Mouse (Mus musculus) frontal cortex, postnatal 25 days (tissue): ENCODE results near the gene Crym.

Source experiments
- DNase-seq, 2 experiments: peaks; one replicate each; pipeline ENCODE4 v3.0.0; 2022; ENCODE audit warnings: low spot score in 2 of 2

Gene Crym

GRCm38 (mm10) chr7:120201771-120202170 is at the start of gene Crym:
Gene Crym (minus strand): TSS chr7:120202111.
- DNase-seq, result no peak

DNA sequence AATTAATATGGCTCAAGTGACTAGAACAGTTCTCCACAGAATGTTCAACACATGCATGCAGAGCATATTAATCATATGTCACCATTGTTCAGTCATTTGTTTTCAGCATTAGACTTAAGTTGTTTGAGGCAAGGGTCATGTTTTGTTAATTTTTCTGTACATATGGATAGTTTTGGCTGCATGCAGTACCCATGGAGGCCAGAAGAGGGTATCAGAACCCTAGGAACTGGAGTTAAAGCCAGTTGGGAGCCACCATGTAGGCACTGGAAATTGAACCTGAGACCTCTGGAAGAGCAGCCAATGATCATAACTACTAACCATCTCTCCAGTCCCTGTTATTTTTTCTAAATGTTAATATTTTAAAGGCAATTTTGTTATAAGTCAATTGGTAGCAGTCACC is 39.2 kb upstream of the Crym start:
- DNase-seq, result no peak

DNA sequence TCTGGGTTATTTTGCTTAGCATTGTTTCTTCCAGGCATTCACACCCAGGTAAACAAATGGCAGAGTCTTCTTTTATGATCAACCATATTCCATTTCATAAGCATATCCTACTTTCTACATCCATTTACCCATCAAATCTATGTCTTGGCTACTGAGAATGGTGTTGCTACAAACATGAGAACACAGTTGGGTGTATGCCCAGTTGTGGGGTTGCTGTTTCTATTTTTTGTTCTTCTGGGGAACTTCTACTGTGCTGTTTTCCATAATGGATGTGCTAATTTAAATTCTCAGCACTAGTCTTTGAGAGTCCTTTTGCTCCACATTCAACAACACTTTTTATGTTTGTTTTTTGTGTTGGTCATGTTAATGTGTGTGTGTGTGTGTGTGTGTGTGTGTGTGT is 26.6 kb upstream of the Crym start:
- DNase-seq, result no peak

GRCm38 (mm10) chr7:120205989-120206388 is 4.1 kb upstream of the Crym start:
- DNase-seq, result no peak

DNA sequence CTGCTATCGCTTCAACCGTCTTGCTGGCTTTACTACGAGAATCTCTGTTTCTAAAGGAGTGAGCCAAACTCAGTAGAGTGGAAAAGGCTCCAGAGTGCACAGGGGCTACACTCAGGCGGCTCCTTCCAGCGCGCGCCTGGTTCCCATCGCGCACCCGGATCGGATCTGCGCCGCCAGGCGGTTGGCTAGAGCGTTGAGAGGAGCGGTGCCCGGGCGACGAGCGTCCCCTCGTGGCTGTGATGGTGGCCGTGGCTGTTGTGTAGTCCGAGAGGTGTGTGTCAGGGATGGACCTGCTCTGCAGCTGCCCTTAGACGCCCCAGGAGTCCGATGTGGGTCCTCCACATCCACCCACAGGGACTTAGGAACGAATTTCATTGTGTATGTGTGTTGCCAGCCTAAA is 1.9 kb upstream of the Crym start, which contains the start of gene Abca14:
Gene Abca14 (plus strand): TSS at position 173 of the 400 bp plus-strand sequence.
- peak; percentile 84 to 85 for DNase-seq

DNA sequence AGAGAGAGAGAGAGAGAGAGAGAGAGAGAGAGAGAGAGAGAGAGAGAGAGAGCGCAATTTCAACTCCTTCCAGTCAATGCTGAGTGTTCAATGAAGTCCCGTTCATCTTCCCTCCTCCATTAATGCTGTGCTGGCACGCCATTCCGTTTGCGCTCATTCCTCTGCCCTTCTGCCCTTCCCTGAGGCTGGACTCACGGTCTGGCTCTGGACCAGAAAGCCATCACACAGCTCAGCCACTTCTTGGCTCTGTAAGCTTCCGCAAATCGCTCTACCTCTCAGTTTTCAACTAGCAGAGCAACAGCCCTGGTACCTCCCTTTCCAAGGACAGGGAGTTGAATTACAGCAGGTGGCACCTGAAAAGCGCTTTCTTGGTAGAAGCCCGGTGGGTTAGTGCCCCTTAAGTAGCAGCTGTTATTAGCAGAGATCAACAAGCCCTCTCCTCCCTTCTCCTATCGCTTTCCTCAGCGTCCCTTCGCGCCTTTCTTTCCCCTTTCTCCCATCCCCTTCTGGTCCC is 623 bp downstream of the Crym start:
- DNase-seq, result no peak

DNA sequence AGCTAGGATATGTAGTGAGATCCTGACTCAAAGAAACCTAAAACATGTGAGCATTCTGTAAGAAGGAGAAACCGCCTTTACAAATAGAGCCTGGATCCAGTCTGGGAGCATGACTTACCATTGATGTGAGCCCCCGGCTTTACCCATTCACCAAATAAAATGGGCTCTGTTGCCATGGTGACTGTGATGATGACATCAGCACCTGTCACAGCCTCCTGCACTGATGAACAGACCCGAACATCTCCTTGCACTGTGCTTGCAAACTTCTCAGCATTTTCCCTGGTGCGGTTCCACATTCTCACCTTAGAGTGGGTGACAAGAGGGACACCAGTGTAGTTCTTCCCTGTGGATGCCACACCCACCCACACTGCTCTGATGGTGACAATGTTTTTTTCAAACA is 6.7 kb downstream of the Crym start:
- no peak for DNase-seq

GRCm38 (mm10) chr7:120192816-120193215 is 9.1 kb downstream of the Crym start:
- no peak for DNase-seq

DNA sequence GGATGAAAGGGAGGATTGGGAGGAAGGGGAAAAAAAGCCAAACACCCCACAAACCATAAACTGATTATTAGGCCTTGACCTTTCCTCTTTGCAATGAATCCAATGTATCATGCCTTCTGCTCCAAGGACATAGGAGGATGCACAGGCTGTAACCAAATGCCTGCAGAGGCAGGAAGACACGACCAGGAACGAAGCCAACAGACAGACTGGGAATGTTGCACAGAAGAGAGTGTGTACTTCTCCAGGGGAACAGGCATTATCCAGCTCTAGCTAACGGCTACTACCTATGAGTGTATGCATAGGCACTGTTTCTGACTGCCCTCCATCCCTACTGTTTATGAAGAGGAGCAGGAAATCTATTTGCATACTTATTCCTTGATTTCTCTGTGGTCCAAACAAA is 9.7 kb downstream of the Crym start:
- DNase-seq, result no peak

DNA sequence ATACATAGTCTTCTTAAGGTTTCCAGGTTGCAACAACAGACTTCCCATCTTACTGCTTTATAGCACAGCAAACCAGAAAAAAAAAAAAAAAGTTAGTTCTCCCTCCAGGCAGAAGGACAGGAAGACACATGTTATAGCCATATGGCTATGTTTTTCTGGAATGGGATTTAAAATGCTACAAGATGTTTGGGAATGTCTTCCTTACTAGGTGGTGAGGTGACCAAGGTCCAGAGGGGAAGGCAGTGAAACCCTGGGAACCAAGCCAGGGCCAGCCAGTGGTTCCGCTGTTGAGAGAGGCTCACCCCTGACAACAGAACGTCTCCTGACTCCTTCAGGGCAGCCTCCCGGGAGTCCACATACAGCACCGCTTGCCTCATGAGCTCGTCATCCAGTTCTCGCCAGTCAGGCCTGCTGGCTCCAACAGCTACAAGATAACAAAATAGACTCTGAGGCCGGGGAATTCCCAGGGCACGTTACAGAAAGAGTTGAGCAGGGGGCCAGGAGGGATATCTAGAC is 11.7 kb downstream of the Crym start:
- DNase-seq, result no peak

- no peak for DNase-seq
Measured at GRCm38 (mm10) chr7:120189369-120190149, 12.4 kb downstream of the Crym start.

DNA sequence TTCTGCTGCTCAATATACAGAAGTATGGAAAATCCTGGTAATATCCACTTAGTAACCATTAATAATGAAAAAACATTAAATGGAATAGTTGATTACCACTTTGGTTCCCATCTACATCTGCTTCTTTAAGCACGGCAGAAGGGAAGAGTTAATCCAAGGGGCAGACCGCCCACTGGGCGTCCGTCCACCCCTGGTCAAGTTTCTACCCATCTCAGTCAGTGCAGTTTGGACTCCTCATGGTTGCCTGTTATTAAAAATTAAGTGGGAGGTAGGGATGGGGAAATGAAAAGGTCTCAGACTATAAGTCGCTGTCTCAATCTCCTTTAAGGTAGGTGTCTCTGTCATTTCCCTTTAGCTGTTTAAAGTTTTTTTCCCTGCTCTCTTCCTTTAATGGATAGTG is 13.0 kb downstream of the Crym start:
- no peak for DNase-seq

- no peak for DNase-seq
Measured at GRCm38 (mm10) chr7:120182891-120183290, 19.0 kb downstream of the Crym start.

GRCm38 (mm10) chr7:120181401-120182230 is 20.3 kb downstream of the Crym start:
- no peak for DNase-seq

- no peak for DNase-seq
Measured at GRCm38 (mm10) chr7:120180547-120180946, 21.4 kb downstream of the Crym start.

DNA sequence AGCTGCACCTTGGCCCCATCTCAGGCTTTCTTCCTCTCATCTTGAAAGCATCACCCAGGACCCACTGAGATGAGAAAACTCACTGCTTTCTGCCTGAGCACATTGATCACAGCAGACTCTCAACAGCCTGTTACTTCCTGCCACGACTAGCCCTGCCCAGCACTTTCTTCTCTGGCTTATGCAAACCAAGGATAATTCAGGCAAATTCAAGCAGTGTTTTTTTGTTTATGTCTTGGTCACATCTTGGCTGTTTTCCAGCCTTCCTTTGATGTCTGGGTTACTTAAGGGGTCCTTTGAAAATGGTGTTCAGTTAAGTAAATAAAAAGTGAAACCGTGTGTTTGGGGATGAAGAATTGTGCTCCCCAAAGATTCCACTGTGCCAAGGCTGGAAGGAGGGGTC is 23.0 kb downstream of the Crym start:
- no peak for DNase-seq

DNA sequence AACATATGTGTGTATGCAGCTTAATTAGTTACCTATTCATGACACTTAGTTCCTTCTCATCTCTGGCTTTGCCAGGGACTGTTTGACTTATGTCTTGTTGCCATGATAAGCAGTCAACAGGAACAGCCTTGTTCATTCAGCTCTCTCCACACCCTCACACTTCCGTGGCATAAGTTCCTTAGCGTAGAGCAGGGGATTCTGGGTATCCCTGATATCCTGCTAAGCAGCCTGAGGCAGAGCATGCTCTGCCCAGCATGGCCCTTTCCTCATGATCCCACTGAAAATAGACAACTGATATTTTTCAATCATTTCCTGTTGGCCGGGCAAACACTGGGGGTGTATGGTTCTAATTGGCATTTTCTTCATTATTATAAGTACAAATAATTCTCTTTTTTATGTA is 24.3 kb downstream of the Crym start:
- no peak for DNase-seq

DNA sequence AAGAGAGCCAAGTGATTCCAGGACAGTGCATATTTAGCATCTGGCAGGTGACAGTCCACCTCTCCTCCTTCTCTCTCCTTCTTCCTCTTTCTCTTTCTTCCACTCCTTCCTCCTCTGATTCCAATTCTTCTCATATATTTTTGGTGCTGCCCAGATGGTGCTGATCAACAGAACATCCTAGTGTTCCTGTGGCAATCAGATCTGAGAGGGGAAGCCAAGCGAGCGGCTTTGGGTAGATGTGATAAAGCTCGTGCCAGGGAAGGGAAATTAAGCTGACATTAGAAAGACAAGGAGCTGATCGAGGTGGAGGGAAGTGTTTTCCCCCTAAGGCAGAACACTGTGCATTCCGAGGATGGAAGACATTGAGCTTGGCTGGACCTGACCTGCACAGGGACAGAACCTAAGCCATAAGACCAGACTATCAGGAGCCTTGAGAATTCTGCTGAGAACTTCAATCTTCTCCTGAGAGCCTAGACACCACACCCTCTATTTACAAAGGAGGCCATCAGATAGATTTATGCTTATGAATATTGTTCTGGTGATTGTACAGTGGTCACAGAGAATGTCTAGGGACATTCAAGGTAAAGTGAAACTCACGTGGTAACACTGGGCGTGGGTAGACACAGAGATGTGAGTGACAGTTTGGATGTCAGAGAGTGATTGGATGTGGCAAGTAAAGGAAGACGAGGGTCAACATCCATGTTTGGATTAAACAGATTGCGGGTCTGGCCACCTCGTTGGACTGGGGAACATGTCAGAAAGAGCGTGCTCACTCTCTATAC is 27.0 kb downstream of the Crym start:
- no peak for DNase-seq

GRCm38 (mm10) chr7:120173603-120174244 is 28.2 kb downstream of the Crym start, which contains the start of gene Anks4b:
Gene Anks4b (plus strand): TSS chr7:120173858.
- no peak for DNase-seq

DNA sequence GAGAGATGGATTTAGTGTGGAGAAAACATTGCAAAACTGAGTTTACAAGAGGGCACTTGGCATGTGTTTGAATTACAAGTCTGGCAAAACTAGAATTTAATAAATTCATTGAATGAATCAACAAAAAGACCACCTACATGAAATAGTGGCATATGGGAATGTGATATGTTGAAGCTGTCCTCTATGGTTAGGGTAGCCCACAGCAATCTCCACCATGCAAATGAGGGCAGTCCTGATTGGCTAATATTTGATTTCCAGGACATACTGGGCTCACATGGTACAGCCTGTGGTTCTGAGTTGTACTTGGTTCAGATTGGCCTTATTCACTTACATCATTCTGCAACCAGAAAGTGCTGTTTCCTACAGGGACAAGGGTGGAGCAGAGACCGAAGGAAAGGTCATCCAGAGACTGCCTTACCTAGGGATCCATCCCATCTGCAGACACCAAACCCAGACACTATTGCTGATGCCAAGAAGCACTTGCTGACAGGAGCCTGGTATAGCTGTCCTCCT is 29.7 kb downstream of the Crym start:
- no peak for DNase-seq
